Mouse (Mus musculus) lung, adult 2 months (tissue): ENCODE results near the gene Nudt9.

Experiments
- CTCF ChIP-seq: fragments of 200-500 bp; IDR thresholded peaks from 2 replicates; pipeline ENCODE4 v1.5.1; 2011; ENCODE audit warnings: mild to moderate bottlenecking, low read length, control low read depth; ENCODE audit not compliant: insufficient read depth
- POLR2A ChIP-seq: fragments of 200-500 bp; IDR thresholded peaks from 2 replicates; pipeline ENCODE4 v1.6.1; 2011; ENCODE audit warnings: low read depth, mild to moderate bottlenecking, control low read depth, low read length, borderline replicate concordance; ENCODE audit errors: extremely low read depth

- TF ChIP-seq POLR2A (no peak), CTCF (no peak)
Observed at GRCm38 (mm10) chr5:104103171-104103570, 57.1 kb downstream of the Nudt9 start.
